Mouse (Mus musculus) midbrain, postnatal 0 days (tissue): ENCODE measurements around the gene Ifna13. TPM values are rescaled to one million over a fixed set of nuclear protein-coding genes. Genes with fewer than 3 reads are reported as not detected.

Source experiments
- ATAC-seq: fragments of 200-750 bp; cut with Nextera tagmentation; 2 replicates; pipeline ENCODE4 v1.8.0; 2017; ENCODE audit warnings: moderate number of reproducible peaks, mild to moderate bottlenecking, moderate TSS enrichment, moderate library complexity; ENCODE audit not compliant: low FRiP score
- DNase-seq: peaks from one replicate; pipeline ENCODE4 v3.0.0-alpha.2; 2015; ENCODE audit warnings: low spot score
- H3K27ac ChIP-seq: fragments of 300-500 bp; sonication (generic); 2 replicates; pipeline ENCODE4 v1.5.1; 2014; ENCODE audit warnings: low read depth, mild to moderate bottlenecking, low read length, mixed read lengths
- H3K27me3 ChIP-seq: fragments of 300-500 bp; sonication (generic); 2 replicates; pipeline ENCODE4 v1.6.1; 2014; ENCODE audit warnings: low read length, control low read depth, mixed read lengths; ENCODE audit not compliant: insufficient read depth
- H3K36me3 ChIP-seq: fragments of 300-500 bp; sonication (generic); 2 replicates; pipeline ENCODE4 v1.6.1; 2014; ENCODE audit warnings: low read length, control low read depth, mixed read lengths; ENCODE audit not compliant: insufficient read depth
- H3K4me1 ChIP-seq: fragments of 300-500 bp; sonication (generic); 2 replicates; pipeline ENCODE4 v1.6.1; 2014; ENCODE audit warnings: mild to moderate bottlenecking, control low read depth, antibody characterized with exemption, low read length, mixed read lengths; ENCODE audit not compliant: insufficient read depth
- H3K4me2 ChIP-seq: fragments of 300-500 bp; sonication (generic); 2 replicates; pipeline ENCODE4 v1.6.1; 2014; ENCODE audit warnings: low read depth, mild to moderate bottlenecking, low read length, mixed read lengths; ENCODE audit not compliant: poor library complexity, severe bottlenecking
- H3K4me3 ChIP-seq: fragments of 300-500 bp; sonication (generic); 2 replicates; pipeline ENCODE4 v1.5.1; 2014; ENCODE audit warnings: low read depth, mild to moderate bottlenecking, low read length, moderate library complexity
- H3K9ac ChIP-seq: fragments of 300-500 bp; sonication (generic); replicated peaks from 2 replicates; pipeline ENCODE4 v1.6.1; 2014; ENCODE audit warnings: mild to moderate bottlenecking, low read length, moderate library complexity, mixed read lengths; ENCODE audit not compliant: poor library complexity, severe bottlenecking
- H3K9me3 ChIP-seq: fragments of 300-500 bp; sonication (generic); 2 replicates; pipeline ENCODE4 v1.6.1; 2016; ENCODE audit warnings: low read length, control low read depth
- CTCF ChIP-seq: IDR thresholded peaks from 2 replicates; pipeline ENCODE4 v1.5.1; 2016; ENCODE audit warnings: antibody characterized with exemption, mild to moderate bottlenecking
- whole genome bisulfite sequencing: fragments of 180-500 bp; shearing (Covaris S2); extraction: QIAGEN DNeasy Blood & Tissue Kit; methylation state at CpG from one replicate; pipeline ENCODE4 v1.1.7; 2014; 5-methylcytosine and 5-hydroxymethylcytosine counted together
- polyA plus RNA-seq: library from polyadenylated mRNA; unstranded; fragments of >200 nt; fragmentation: Nextera tagmentation; extraction: Ambion mirVana; gene quantifications from 2 replicates; pipeline ENCODE4 v1.2.1, GENCODE M21; 2015
- total RNA-seq: library from RNA; depleted of rRNA; stranded (reverse); fragments of >200 nt; gene quantifications from 2 replicates; pipeline ENCODE4 v1.2.3, GENCODE M21; 2014; rRNA removed

Gene Ifna13
- total RNA-seq (not detected in 2 replicates), polyA plus RNA-seq (not detected in 2 replicates)

- no peak for ATAC-seq
- H3K27me3 ChIP-seq, result no peaks in the 10 kb centered on the region
- no peaks in the 10 kb centered on the region for H3K36me3 ChIP-seq
- H3K4me3 ChIP-seq, result no peak within 1 kb of the TSS
- H3K4me2 ChIP-seq, result no peak within 1 kb of the TSS
- no peaks in the 10 kb centered on the region for H3K4me1 ChIP-seq
- no peak within 1 kb of the TSS for H3K27ac ChIP-seq
- DNase-seq, result no peak
- WGBS, result 58% methylated on average over 2 of the region's 2 CpGs
- no peaks in the 10 kb centered on the region for H3K9me3 ChIP-seq
- no peak within 1 kb of the TSS for H3K9ac ChIP-seq
- TF ChIP-seq CTCF, result no peak
Measured at GRCm38 (mm10) chr4:88644359-88644758, at the start of gene Ifna13. Gene Ifna13 (minus strand): TSS chr4:88644459.

DNA sequence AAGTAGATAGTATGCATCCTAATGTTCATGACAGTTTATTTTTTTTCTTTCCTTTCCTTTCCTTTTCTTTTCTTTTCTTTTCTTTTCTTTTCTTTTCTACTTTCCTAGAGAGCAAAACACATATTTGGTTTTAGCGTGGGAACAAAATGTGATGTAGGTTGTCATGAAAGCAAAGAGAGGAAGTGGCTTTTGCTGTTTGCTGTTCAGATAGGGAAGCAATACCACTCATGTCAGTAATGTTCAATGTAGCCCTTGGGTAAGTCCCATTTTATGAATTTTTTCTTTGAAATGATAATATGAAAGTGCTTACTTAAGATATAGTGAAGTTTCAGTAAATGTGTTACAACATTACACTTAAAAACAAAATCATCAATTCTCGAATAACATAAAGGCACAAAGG lies 49.1 kb upstream of the Ifna13 start:
- Histone ChIP-seq H3K4me1 (no peaks in the 10 kb centered on the region), H3K27ac (no peak overlapping the region), H3K9ac (no peak overlapping the region), H3K4me3 (no peak overlapping the region), H3K4me2 (no peak overlapping the region), H3K36me3 (no peaks in the 10 kb centered on the region), H3K27me3 (0 out of 2 replicates have a peak, but pooled peaks cover 3% of the 10 kb centered on the region), H3K9me3 (no peaks in the 10 kb centered on the region)
- TF ChIP-seq CTCF, result no peak
- ATAC-seq, result no peak
- no peak for DNase-seq
- WGBS, result 85% methylated on average over 2 of the region's 2 CpGs

DNA sequence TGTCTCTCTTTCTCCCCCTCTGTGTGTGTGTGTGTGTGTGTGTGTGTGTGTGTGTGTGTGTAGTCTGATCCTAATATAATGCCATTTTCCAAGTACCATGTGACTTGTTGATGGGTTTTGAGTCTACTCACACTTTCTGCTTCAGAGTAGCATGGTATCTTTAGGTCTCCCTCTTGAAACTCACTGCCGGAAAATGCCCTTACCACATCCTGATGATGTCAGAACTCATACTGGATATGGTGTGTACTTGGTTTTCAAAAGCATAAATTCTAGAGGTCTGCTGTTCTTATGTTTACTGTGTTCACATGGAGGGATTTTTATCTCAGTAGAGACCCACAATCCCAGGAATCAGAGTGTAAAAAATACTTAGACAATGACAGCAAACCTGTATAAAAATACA lies 48.3 kb upstream of the Ifna13 start:
- ATAC-seq (no peak), DNase-seq (no peak)
- no peak overlapping the region for H3K4me3 ChIP-seq
- WGBS, result 94% methylated on average over 1 of the region's 1 CpGs
- no peaks in the 10 kb centered on the region for H3K36me3 ChIP-seq
- H3K4me2 ChIP-seq, result no peak overlapping the region
- H3K4me1 ChIP-seq, result no peaks in the 10 kb centered on the region
- H3K27ac ChIP-seq, result no peak overlapping the region
- H3K9me3 ChIP-seq, result no peaks in the 10 kb centered on the region
- no peak for TF ChIP-seq CTCF
- H3K27me3 ChIP-seq, result 0 out of 2 replicates have a peak, but pooled peaks cover 3% of the 10 kb centered on the region
- no peak overlapping the region for H3K9ac ChIP-seq

DNA sequence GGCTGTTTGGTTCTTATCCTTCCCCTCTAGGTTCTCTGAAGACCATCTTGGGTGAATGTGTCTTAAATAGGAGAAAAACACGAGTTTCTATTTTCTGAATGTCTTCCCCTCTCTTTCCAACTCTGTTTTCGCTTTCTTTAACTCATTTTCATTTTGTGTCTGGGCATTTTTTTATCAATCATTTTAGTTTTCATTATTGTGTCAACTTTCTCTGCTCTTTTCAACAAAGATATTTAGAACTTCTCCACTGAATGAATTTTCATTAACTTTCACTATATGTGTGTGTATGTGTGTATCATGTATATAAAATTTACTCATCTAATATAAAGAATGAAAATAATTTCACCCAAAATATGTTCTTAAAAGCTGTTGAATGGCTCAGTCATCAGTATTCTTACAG lies 47.0 kb upstream of the Ifna13 start, which contains the start of gene Ifnab:
Gene Ifnab (minus strand): TSS at position 101 of the 400 bp plus-strand sequence.
- Histone ChIP-seq H3K4me3 (no peak within 1 kb of the TSS), H3K4me2 (no peak within 1 kb of the TSS), H3K36me3 (no peaks in the 10 kb centered on the region), H3K27ac (no peak within 1 kb of the TSS), H3K4me1 (no peaks in the 10 kb centered on the region), H3K9ac (no peak within 1 kb of the TSS), H3K9me3 (no peaks in the 10 kb centered on the region), H3K27me3 (0 out of 2 replicates have a peak, but pooled peaks cover 3% of the 10 kb centered on the region)
- no peak for TF ChIP-seq CTCF
- DNase-seq (no peak), ATAC-seq (no peak)
- WGBS, result 73% methylated on average over 2 of the region's 2 CpGs

- Histone ChIP-seq H3K4me2 (no peak within 1 kb of the TSS), H3K36me3 (no peaks in the 10 kb centered on the region), H3K4me3 (no peak within 1 kb of the TSS), H3K27ac (no peak within 1 kb of the TSS), H3K27me3 (no peaks in the 10 kb centered on the region), H3K9me3 (no peaks in the 10 kb centered on the region), H3K4me1 (no peaks in the 10 kb centered on the region), H3K9ac (no peak within 1 kb of the TSS)
- 100% methylated on average over 1 of the region's 1 CpGs for WGBS
- no peak for ATAC-seq
- no peak for DNase-seq
- TF ChIP-seq CTCF, result no peak
Measured at GRCm38 (mm10) chr4:88683812-88684211, 39.6 kb upstream of the Ifna13 start, which contains the start of gene Ifna2. Gene Ifna2 (minus strand): TSS chr4:88683912.

GRCm38 (mm10) chr4:88681353-88681752 lies 37.1 kb upstream of the Ifna13 start:
- no peak overlapping the region for H3K4me3 ChIP-seq
- H3K27me3 ChIP-seq, result no peaks in the 10 kb centered on the region
- 80% methylated on average over 3 of the region's 3 CpGs for WGBS
- H3K9me3 ChIP-seq, result no peaks in the 10 kb centered on the region
- no peak for TF ChIP-seq CTCF
- DNase-seq, result no peak
- H3K27ac ChIP-seq, result no peak overlapping the region
- H3K9ac ChIP-seq, result no peak overlapping the region
- H3K4me1 ChIP-seq, result no peaks in the 10 kb centered on the region
- no peaks in the 10 kb centered on the region for H3K36me3 ChIP-seq
- ATAC-seq, result no peak
- H3K4me2 ChIP-seq, result no peak overlapping the region
